Mouse (Mus musculus): Measurements from ENCODE around the gene 1700067K01Rik. TPM values are rescaled to one million over a fixed set of nuclear protein-coding genes. Genes with fewer than 3 reads are reported as not detected.

Gene 1700067K01Rik
- total and polyA plus RNA-seq, 3 experiments, result 0.53 to 0.69 TPM; not detected in 1

- Histone ChIP-seq H3K36me3 (ENCODE audit: control insufficient read depth in 1 of 2, insufficient read depth in 2 of 2, low read length in 2 of 2) (peaks cover 2 to 10% of the 10 kb centered on the region in 2 experiments), H3K9ac (ENCODE audit: control insufficient read depth, low read depth, low read length, poor library complexity, severe bottlenecking) (peak overlapping the region; percentile 37), H3K4me1 (ENCODE audit: control insufficient read depth in 1 of 2, insufficient read depth in 2 of 2, low read length in 2 of 2) (peaks cover 6 to 12% of the 10 kb centered on the region in 2 experiments), H3K27me3 (ENCODE audit: control insufficient read depth in 1 of 2, insufficient read depth in 2 of 2, low read length in 2 of 2) (no peaks in the 10 kb centered on the region), H3K79me2 (ENCODE audit: control insufficient read depth, insufficient read depth, low read length, poor library complexity) (no peaks in the 10 kb centered on the region), H3K27ac (ENCODE audit: control insufficient read depth, low read depth, low read length) (peak overlapping the region; percentile 32; the same call in 1 of the 2 replicates), H3K4me3 (ENCODE audit: control insufficient read depth in 1 of 2, insufficient read depth in 1 of 2, low read depth in 2 of 2, low read length in 2 of 2) (peak overlapping the region in 1 of 2 experiments; percentile 46; a peak in 2 of 4 replicates), H3K9me3 (replicated peaks; ENCODE audit: insufficient read depth, low read length) (no peaks in the 10 kb centered on the region)
- peak; percentile 78 for DNase-seq (ENCODE audit: low read depth, low spot score)
- TF ChIP-seq KAT2A (conservative IDR thresholded peaks at IDR 0.05; ENCODE audit: low read depth, low read length) (no peak), MAZ (IDR thresholded peaks at IDR 0.05; ENCODE audit: low read depth, low read length) (0 out of 2 replicates have a peak, but pooled peaks have one; percentile 58)
Observed at GRCm38 (mm10) chr8:83989243-83989642, 12.1 kb upstream of the 1700067K01Rik start.

GRCm38 (mm10) chr8:83990170-83990569 lies 11.1 kb upstream of the 1700067K01Rik start:
- no peak overlapping the region for H3K9ac ChIP-seq (ENCODE audit: control insufficient read depth, low read depth, low read length, poor library complexity, severe bottlenecking)
- H3K79me2 ChIP-seq (ENCODE audit: control insufficient read depth, insufficient read depth, low read length, poor library complexity), result no peaks in the 10 kb centered on the region
- no peaks in the 10 kb centered on the region for H3K27me3 ChIP-seq (ENCODE audit: control insufficient read depth in 1 of 2, insufficient read depth in 2 of 2, low read length in 2 of 2)
- H3K27ac ChIP-seq (ENCODE audit: control insufficient read depth, low read depth, low read length), result no peak overlapping the region
- no peak for TF ChIP-seq KAT2A (conservative IDR thresholded peaks at IDR 0.05; ENCODE audit: low read depth, low read length)
- no peak for TF ChIP-seq TBP (IDR thresholded peaks at IDR 0.05; ENCODE audit: low read depth, low read length)
- TF ChIP-seq USF1 (IDR thresholded peaks at IDR 0.05; ENCODE audit: low read depth, low read length), result no peak
- TF ChIP-seq POLR2AphosphoS2 (IDR thresholded peaks at IDR 0.05; ENCODE audit: low read length), result no peak
- no peak overlapping the region for H3K4me3 ChIP-seq (ENCODE audit: control insufficient read depth in 1 of 2, insufficient read depth in 1 of 2, low read depth in 2 of 2, low read length in 2 of 2)
- DNase-seq (ENCODE audit: low read depth, low spot score), result no peak
- H3K9me3 ChIP-seq (replicated peaks; ENCODE audit: insufficient read depth, low read length), result no peaks in the 10 kb centered on the region
- H3K36me3 ChIP-seq (ENCODE audit: control insufficient read depth in 1 of 2, insufficient read depth in 2 of 2, low read length in 2 of 2), result peaks cover 2 to 10% of the 10 kb centered on the region in 2 experiments
- peaks cover 6 to 12% of the 10 kb centered on the region in 2 experiments for H3K4me1 ChIP-seq (ENCODE audit: control insufficient read depth in 1 of 2, insufficient read depth in 2 of 2, low read length in 2 of 2)

DNA sequence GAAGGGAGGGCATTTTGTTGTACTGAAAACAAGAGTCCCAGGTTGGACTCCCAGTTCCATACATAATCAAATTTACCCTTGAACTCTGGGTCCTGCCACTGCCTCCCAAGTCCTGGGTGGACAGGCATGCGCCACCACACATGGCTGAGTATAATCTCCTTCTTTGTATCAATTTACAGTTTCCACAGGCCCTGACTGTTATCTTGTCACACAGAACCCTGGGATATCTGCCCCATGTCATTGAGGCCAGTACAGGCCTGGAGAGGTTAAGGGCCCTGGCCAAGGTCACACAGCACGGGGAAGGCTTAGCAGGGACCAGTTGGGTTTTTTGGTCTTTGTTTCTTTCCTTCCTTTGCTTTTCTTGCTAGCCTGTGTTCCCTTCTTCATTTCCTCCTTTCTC lies 8.8 kb upstream of the 1700067K01Rik start:
- no peaks in the 10 kb centered on the region for H3K27me3 ChIP-seq (ENCODE audit: control insufficient read depth in 1 of 2, insufficient read depth in 2 of 2, low read length in 2 of 2)
- peaks cover 2 to 13% of the 10 kb centered on the region in 2 experiments; a peak in 3 of 4 replicates for H3K36me3 ChIP-seq (ENCODE audit: control insufficient read depth in 1 of 2, insufficient read depth in 2 of 2, low read length in 2 of 2)
- no peak overlapping the region for H3K27ac ChIP-seq (ENCODE audit: control insufficient read depth, low read depth, low read length)
- no peak overlapping the region for H3K9ac ChIP-seq (ENCODE audit: control insufficient read depth, low read depth, low read length, poor library complexity, severe bottlenecking)
- H3K9me3 ChIP-seq (replicated peaks; ENCODE audit: insufficient read depth, low read length), result no peaks in the 10 kb centered on the region
- DNase-seq (ENCODE audit: low read depth, low spot score), result no peak
- 0 out of 2 replicates have a peak, but pooled peaks have one; percentile 20 for TF ChIP-seq TCF12 (IDR thresholded peaks at IDR 0.05; ENCODE audit: low read depth, low read length)
- TF ChIP-seq TAL1 (IDR thresholded peaks at IDR 0.05; ENCODE audit: low read length), result peak; percentile 24; the same call in 1 of the 2 replicates
- TF ChIP-seq POLR2AphosphoS5 (IDR thresholded peaks at IDR 0.05; ENCODE audit: borderline replicate concordance, low read depth, low read length), result no peak
- peak in 1 of 2 experiments; percentile 25; a peak in 1 of 4 replicates for TF ChIP-seq EP300 (IDR thresholded peaks at IDR 0.05; ENCODE audit: low read depth in 1 of 2, low read length in 2 of 2)
- peaks cover 3% of the 10 kb centered on the region; the same call in 1 of the 2 replicates for H3K79me2 ChIP-seq (ENCODE audit: control insufficient read depth, insufficient read depth, low read length, poor library complexity)
- peaks cover 10 to 12% of the 10 kb centered on the region in 2 experiments for H3K4me1 ChIP-seq (ENCODE audit: control insufficient read depth in 1 of 2, insufficient read depth in 2 of 2, low read length in 2 of 2)
- no peak overlapping the region for H3K4me3 ChIP-seq (ENCODE audit: control insufficient read depth in 1 of 2, insufficient read depth in 1 of 2, low read depth in 2 of 2, low read length in 2 of 2)
